8 mouse cellular contexts compared by ENCODE assay signal in the genomic region with DNA sequence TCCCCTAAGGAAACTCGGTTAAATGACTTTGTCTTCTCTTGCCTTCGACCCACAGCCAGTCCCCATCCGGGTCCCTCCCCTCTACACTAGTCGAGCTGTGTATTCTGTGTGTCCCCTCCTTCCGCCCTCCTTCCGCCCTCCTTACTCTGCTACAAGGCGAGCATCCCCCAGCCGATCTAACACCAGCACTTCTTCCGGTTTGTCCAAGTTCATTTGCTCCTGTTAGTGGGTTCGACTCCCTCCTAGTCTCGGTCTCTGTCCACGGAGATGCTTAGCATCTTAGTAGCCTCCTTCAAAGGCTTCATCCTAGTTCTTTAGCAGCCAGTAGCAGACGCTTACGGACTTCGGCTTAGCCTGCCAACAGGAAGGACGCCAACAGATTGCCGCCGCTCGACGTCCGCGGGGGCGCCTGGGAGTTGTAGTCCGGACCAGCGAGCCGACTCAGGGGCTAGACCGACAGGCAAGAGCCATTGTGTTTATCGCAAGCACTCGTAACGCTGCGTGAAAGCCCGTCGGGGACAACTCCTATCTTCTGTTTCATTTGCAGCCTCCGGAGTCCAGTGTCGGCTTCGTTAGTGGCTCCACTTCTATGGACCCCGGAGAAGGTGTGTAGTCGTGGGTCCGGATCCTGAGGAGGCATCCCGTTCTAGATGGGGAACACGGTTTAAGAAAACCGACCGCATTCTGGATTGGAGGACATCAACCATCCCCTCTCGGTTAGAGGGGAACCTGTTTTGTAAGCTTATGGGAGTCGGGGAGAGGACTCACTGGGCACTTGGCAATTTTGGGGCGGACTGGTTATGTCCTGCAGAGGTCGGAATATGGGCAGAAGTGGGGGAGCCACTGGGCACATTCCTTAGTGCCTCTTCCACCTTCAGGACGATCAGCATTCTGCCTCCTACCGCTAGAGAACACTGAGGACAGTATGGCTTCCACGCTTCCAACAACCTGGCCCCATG. TPM values are rescaled to one million over a fixed set of nuclear protein-coding genes. Genes with fewer than 3 reads are reported as not detected.
DNase-seq lines count a peak whose midpoint lies in the region; ATAC-seq and TF ChIP-seq lines count a peak whose summit lies in the region.

Gene Zfp369, plus strand, starts transcription at position 432 of the 959 bp plus-strand sequence.

- no peak for TF ChIP-seq CTCF in bone marrow, adult 2 months (IDR thresholded peaks at IDR 0.05; ENCODE audit: control insufficient read depth, insufficient read depth, low read length)
- peak; percentile 55 for TF ChIP-seq CTCF in midbrain, postnatal 0 days (IDR thresholded peaks at IDR 0.05)

- peak within 1 kb of the TSS; percentile 99 for H3K4me3 ChIP-seq in bone marrow, adult 2 months (replicated peaks; ENCODE audit: control insufficient read depth, low read depth, low read length)
- H3K4me3 ChIP-seq in embryonic facial prominence, embryonic 15.5 days (replicated peaks): peak within 1 kb of the TSS; percentile 68
- peak within 1 kb of the TSS; percentile 61 for H3K4me3 ChIP-seq in limb, embryonic 14.5 days (replicated peaks; ENCODE audit: low read length)
- peak within 1 kb of the TSS; percentile 74 for H3K4me3 ChIP-seq in midbrain, postnatal 0 days (ENCODE audit: low read depth, low read length)

- TF ChIP-seq POLR2A in bone marrow, adult 2 months (IDR thresholded peaks at IDR 0.05; ENCODE audit: borderline replicate concordance, control insufficient read depth, low read depth, low read length): peak; percentile 61; the same call in 1 of the 2 replicates
- peak; percentile 79; the same call in 1 of the 2 replicates for TF ChIP-seq POLR2A in limb, embryonic 14.5 days (IDR thresholded peaks at IDR 0.05; ENCODE audit: borderline replicate concordance, extremely low read depth, insufficient read depth, insufficient read length)

- peaks cover 22% of the 10 kb centered on the region for H3K36me3 ChIP-seq in embryonic facial prominence, embryonic 15.5 days
- H3K36me3 ChIP-seq in limb, embryonic 14.5 days (ENCODE audit: control insufficient read depth, insufficient read depth, low read length): peaks cover 15% of the 10 kb centered on the region
- H3K36me3 ChIP-seq in midbrain, postnatal 0 days (ENCODE audit: insufficient read depth, low read length): no peaks in the 10 kb centered on the region

- WGBS in bone marrow, adult 2 months: under 1% methylated on average over 50 of the region's 50 CpGs
- under 1% methylated on average over 50 of the region's 50 CpGs for WGBS in embryonic facial prominence, embryonic 15.5 days
- under 1% methylated on average over 50 of the region's 50 CpGs for WGBS in limb, embryonic 14.5 days
- under 1% methylated on average over 50 of the region's 50 CpGs for WGBS in midbrain, postnatal 0 days

- DNase-seq in 416B (ENCODE audit: low read depth): peak; percentile 95
- DNase-seq in heart, adult 8-10 months (ENCODE audit: low spot score): peak; percentile 96
- peak; percentile 95 for DNase-seq in kidney, adult 9 months
- peak; percentile 93 for DNase-seq in limb, embryonic 14.5 days (ENCODE audit: low spot score)
- DNase-seq in midbrain, postnatal 0 days (ENCODE audit: low spot score): peak; percentile 96
- peak; percentile 80 to 90 for DNase-seq in spleen, postnatal 14 days (ENCODE audit: low spot score in 2 of 2)

- peaks cover 11% of the 10 kb centered on the region; the same call in 1 of the 2 replicates for H3K9me3 ChIP-seq in embryonic facial prominence, embryonic 15.5 days (replicated peaks)
- H3K9me3 ChIP-seq in limb, embryonic 14.5 days (ENCODE audit: control insufficient read depth, low read length): peaks cover 23% of the 10 kb centered on the region
- peaks cover 3% of the 10 kb centered on the region; the same call in 1 of the 2 replicates for H3K9me3 ChIP-seq in midbrain, postnatal 0 days (ENCODE audit: low read length)

- H3K9ac ChIP-seq in embryonic facial prominence, embryonic 15.5 days: peak within 1 kb of the TSS; percentile 50
- H3K9ac ChIP-seq in limb, embryonic 14.5 days (ENCODE audit: low read depth, low read length, severe bottlenecking): peak within 1 kb of the TSS; percentile 72
- H3K9ac ChIP-seq in midbrain, postnatal 0 days (replicated peaks; ENCODE audit: low read length, poor library complexity, severe bottlenecking): peak within 1 kb of the TSS; percentile 77

- H3K4me1 ChIP-seq in bone marrow, adult 2 months (ENCODE audit: control insufficient read depth, insufficient read depth, low read length): peaks cover 2% of the 10 kb centered on the region; the same call in 1 of the 2 replicates
- 0 out of 2 replicates have a peak, but pooled peaks cover 6% of the 10 kb centered on the region for H3K4me1 ChIP-seq in embryonic facial prominence, embryonic 15.5 days
- no peaks in the 10 kb centered on the region for H3K4me1 ChIP-seq in limb, embryonic 14.5 days (ENCODE audit: control insufficient read depth, insufficient read depth, low read length)
- H3K4me1 ChIP-seq in midbrain, postnatal 0 days (ENCODE audit: insufficient read depth, low read length): 0 out of 2 replicates have a peak, but pooled peaks cover 3% of the 10 kb centered on the region

- no peaks in the 10 kb centered on the region for H3K27me3 ChIP-seq in embryonic facial prominence, embryonic 15.5 days
- no peaks in the 10 kb centered on the region for H3K27me3 ChIP-seq in limb, embryonic 14.5 days (ENCODE audit: control insufficient read depth, insufficient read depth, low read length)
- no peaks in the 10 kb centered on the region for H3K27me3 ChIP-seq in midbrain, postnatal 0 days (ENCODE audit: insufficient read depth, low read length)

- H3K4me2 ChIP-seq in embryonic facial prominence, embryonic 15.5 days (replicated peaks): peak within 1 kb of the TSS; percentile 60
- H3K4me2 ChIP-seq in limb, embryonic 14.5 days (replicated peaks; ENCODE audit: low read depth, low read length, severe bottlenecking): peak within 1 kb of the TSS; percentile 54
- H3K4me2 ChIP-seq in midbrain, postnatal 0 days (ENCODE audit: low read depth, low read length, poor library complexity, severe bottlenecking): peak within 1 kb of the TSS; percentile 58

- H3K27ac ChIP-seq in bone marrow, adult 2 months (ENCODE audit: control insufficient read depth, insufficient read depth, low read depth, low read length, poor library complexity): peak within 1 kb of the TSS; percentile 79
- H3K27ac ChIP-seq in embryonic facial prominence, embryonic 15.5 days (replicated peaks): peak within 1 kb of the TSS; percentile 88
- H3K27ac ChIP-seq in limb, embryonic 14.5 days (replicated peaks; ENCODE audit: low read depth, low read length): peak within 1 kb of the TSS; percentile 85
- peak within 1 kb of the TSS; percentile 89 for H3K27ac ChIP-seq in midbrain, postnatal 0 days (ENCODE audit: low read depth, low read length)

- ATAC-seq in embryonic facial prominence, embryonic 15.5 days (ENCODE audit: insufficient number of reproducible peaks, low FRiP score, low TSS enrichment, low read depth): peak; percentile 98
- ATAC-seq in limb, embryonic 14.5 days (ENCODE audit: low FRiP score, low read depth): peak; percentile 98
- ATAC-seq in midbrain, postnatal 0 days (ENCODE audit: low FRiP score): peak; percentile 97

RNA-seq across cellular contexts. Expression of gene Zfp369, which starts in this region (rescaled TPM):
- polyA plus RNA-seq in bone marrow, adult 2 months (2011; ENCODE audit: insufficient read depth, insufficient read length, low replicate concordance, missing spikeins): 6.1 and 12.2 TPM in 2 replicates
- polyA plus RNA-seq in embryonic facial prominence, embryonic 15.5 days (2015; fragmentation: Nextera tagmentation; extraction: Ambion mirVana): 11.8 and 12.7 TPM in 2 replicates
- 10 to 100 TPM; 20.1 to 26.1 (median 21.2) TPM for total RNA-seq in heart, adult 8-10 months (2022)
- 41.3 and 57.5 TPM in 2 replicates for polyA plus RNA-seq in limb, embryonic 14.5 days (2012; rRNA removed)
- polyA plus RNA-seq in limb, embryonic 14.5 days (2014; fragmentation: Nextera tagmentation; extraction: Ambion mirVana): 18.4 and 22.9 TPM in 2 replicates
- 49.2 and 66.7 TPM in 2 replicates for total RNA-seq in midbrain, postnatal 0 days (2014; rRNA removed)
- polyA plus RNA-seq in midbrain, postnatal 0 days (2015; fragmentation: Nextera tagmentation; extraction: Ambion mirVana): 8.5 and 10.7 TPM in 2 replicates

Comparison
In these comparisons a context has a peak if more than half of its experiments do, and no peak if none do; other contexts are left out.
1. Peak in every context shown above with its lines: DNase-seq, ATAC-seq, H3K4me3 ChIP-seq and H3K27ac ChIP-seq.